Mouse (Mus musculus): Measurements from ENCODE around the gene Gabrr1. TPM values are rescaled to one million over a fixed set of nuclear protein-coding genes. Genes with fewer than 3 reads are reported as not detected.

The Gabrr1 gene
- total RNA-seq, 1 experiment: 0.89 TPM

DNA sequence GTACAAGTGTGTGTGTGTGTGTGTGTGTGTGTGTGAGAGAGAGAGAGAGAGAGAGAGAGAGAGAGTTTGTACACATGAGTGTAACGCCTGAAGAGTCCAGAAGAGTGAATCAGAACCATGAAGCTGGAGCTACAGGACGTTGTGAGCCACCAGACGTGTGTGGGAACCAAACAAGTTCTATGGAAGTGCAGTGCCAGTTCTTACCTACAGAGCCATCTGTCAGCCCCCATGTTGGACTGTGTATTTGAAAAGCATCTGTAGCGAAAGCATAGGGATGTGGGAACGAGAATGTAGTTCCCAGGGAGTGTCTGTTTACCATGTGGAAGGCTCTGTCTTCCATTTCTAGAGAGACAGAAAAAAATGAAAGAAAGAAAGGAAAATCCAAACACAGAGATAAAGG, 51.2 kb downstream of the Gabrr1 start:
- no peak overlapping the region for H3K4me3 ChIP-seq (ENCODE audit: insufficient read depth in 1 of 2, low read depth in 1 of 2, low read length in 2 of 2, poor library complexity in 1 of 2, severe bottlenecking in 1 of 2)
- H3K9me3 ChIP-seq (ENCODE audit: control insufficient read depth, insufficient read depth, low read depth, low read length): no peaks in the 10 kb centered on the region
- no peak overlapping the region for H3K9ac ChIP-seq (ENCODE audit: insufficient read depth, low read depth, low read length, poor library complexity, severe bottlenecking)
- H3K27ac ChIP-seq (ENCODE audit: insufficient read depth, low read depth, low read length, poor library complexity, severe bottlenecking): no peak overlapping the region
- no peaks in the 10 kb centered on the region; the same call in 1 of the 2 replicates for H3K36me3 ChIP-seq (ENCODE audit: control insufficient read depth, insufficient read depth, low read length, poor library complexity, severe bottlenecking)
- no peaks in the 10 kb centered on the region for H3K4me1 ChIP-seq (ENCODE audit: control insufficient read depth in 2 of 2, insufficient read depth in 2 of 2, low read length in 2 of 2, poor library complexity in 1 of 2)
- in situ Hi-C loops (cut with MboI; ENCODE audit: low sequenced_read_pairs in 2 of 2, unreplicated experiment in 2 of 2): no loop called here
- DNase-seq (ENCODE audit: low read depth, low spot score): no peak
- TF ChIP-seq HCFC1 (IDR thresholded peaks at IDR 0.05; ENCODE audit: borderline replicate concordance, insufficient read depth, low read length) (no peak), ZNF384 (IDR thresholded peaks at IDR 0.05; ENCODE audit: low read depth, low read length) (no peak), ZC3H11A (IDR thresholded peaks at IDR 0.05; ENCODE audit: borderline replicate concordance, low read depth, low read length) (no peak), CHD2 (IDR thresholded peaks at IDR 0.05; ENCODE audit: low read depth, low read length) (no peak), MAFK (IDR thresholded peaks at IDR 0.05; ENCODE audit: insufficient read depth, low read depth, low read length) (no peak)

DNA sequence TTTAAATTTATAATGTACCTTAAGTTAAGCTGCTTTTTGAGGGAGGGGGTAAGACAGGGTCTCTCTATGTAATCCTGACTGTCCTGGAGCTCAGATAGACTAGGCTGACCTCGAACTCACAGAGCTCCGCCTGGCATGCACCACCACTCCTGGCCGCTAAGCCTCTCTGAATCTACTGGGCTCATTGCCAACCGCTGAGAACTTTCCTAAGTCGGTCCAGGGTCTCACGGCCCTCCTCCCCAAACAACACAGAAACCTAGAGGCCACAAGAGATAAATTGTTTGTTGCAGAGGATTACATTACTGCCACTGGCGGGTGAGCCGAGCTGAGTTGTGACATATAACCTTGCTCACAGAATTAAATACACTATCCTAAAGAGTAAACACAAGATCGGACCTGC, 55.8 kb downstream of the Gabrr1 start:
- Histone ChIP-seq H3K9ac (ENCODE audit: insufficient read depth, low read depth, low read length, poor library complexity, severe bottlenecking) (no peak overlapping the region), H3K4me1 (ENCODE audit: control insufficient read depth in 2 of 2, insufficient read depth in 2 of 2, low read length in 2 of 2, poor library complexity in 1 of 2) (no peaks in the 10 kb centered on the region), H3K9me3 (ENCODE audit: control insufficient read depth, insufficient read depth, low read depth, low read length) (no peaks in the 10 kb centered on the region), H3K36me3 (ENCODE audit: control insufficient read depth, insufficient read depth, low read length, poor library complexity, severe bottlenecking) (no peaks in the 10 kb centered on the region; the same call in 1 of the 2 replicates), H3K4me3 (ENCODE audit: insufficient read depth in 1 of 2, low read depth in 1 of 2, low read length in 2 of 2, poor library complexity in 1 of 2, severe bottlenecking in 1 of 2) (peak overlapping the region; percentile 38 to 83; a peak in 3 of 4 replicates), H3K27ac (ENCODE audit: insufficient read depth, low read depth, low read length, poor library complexity, severe bottlenecking) (no peak overlapping the region)
- in situ Hi-C loops (cut with MboI; ENCODE audit: low sequenced_read_pairs in 2 of 2, unreplicated experiment in 2 of 2): no loop called here
- DNase-seq (ENCODE audit: low read depth, low spot score): peak; percentile 29
- TF ChIP-seq ZC3H11A (IDR thresholded peaks at IDR 0.05; ENCODE audit: borderline replicate concordance, low read depth, low read length): no peak
- TF ChIP-seq CHD2 (IDR thresholded peaks at IDR 0.05; ENCODE audit: low read depth, low read length): no peak
- no peak for TF ChIP-seq MAFK (IDR thresholded peaks at IDR 0.05; ENCODE audit: insufficient read depth, low read depth, low read length)
- no peak for TF ChIP-seq ZNF384 (IDR thresholded peaks at IDR 0.05; ENCODE audit: low read depth, low read length)
- TF ChIP-seq HCFC1 (IDR thresholded peaks at IDR 0.05; ENCODE audit: borderline replicate concordance, insufficient read depth, low read length): no peak

DNA sequence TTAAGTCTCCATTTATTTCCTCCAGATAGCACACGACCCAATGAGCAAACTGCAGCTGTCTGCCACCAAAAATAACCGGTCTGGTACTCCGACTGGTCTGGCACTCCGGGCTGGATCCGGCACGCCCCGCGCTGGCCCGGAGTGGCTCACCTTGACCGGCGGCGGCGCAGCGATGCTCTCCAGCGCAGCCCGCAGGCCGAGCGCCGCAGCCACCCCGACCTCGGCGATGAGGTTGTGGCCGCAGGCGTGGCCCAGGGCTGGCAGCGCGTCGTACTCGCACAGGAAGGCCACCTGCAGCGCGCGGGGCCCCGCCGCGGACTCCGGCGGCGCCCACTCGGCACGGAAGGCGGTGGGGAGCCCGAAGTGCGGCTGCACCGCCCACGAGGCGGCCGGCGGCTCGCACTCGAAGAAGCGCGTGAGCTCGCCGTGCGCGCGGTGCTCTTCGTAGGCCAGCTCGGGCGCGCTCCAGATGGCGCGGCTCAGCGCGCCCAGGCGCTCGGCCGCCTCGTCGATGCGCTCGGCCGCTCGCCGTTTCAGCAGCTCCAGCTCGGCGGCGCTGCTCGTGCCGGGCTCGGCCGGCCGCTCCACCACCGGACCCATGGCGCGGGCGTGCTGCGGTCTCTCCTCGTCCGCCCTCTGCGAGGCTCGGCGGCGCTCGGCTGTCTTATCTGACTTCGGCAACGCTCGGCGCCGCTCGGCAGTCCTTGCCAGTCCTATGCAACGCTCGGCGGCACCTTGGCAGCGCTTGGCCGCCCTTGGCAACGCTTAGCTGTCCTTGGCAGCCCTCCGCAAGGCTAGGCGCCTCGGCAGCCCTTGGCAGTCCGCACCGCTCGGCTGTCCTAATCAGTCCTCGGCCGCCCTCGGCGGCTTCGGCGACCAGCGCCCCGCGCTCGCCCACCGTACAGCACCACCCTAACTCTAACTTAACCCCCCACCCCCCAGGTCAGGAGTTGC, 56.7 kb downstream of the Gabrr1 start:
- Histone ChIP-seq H3K9me3 (ENCODE audit: control insufficient read depth, insufficient read depth, low read depth, low read length) (no peaks in the 10 kb centered on the region), H3K4me1 (ENCODE audit: control insufficient read depth in 2 of 2, insufficient read depth in 2 of 2, low read length in 2 of 2, poor library complexity in 1 of 2) (no peaks in the 10 kb centered on the region), H3K36me3 (ENCODE audit: control insufficient read depth, insufficient read depth, low read length, poor library complexity, severe bottlenecking) (no peaks in the 10 kb centered on the region; the same call in 1 of the 2 replicates), H3K27ac (ENCODE audit: insufficient read depth, low read depth, low read length, poor library complexity, severe bottlenecking) (peak overlapping the region; percentile 26; the same call in 1 of the 2 replicates), H3K4me3 (ENCODE audit: insufficient read depth in 1 of 2, low read depth in 1 of 2, low read length in 2 of 2, poor library complexity in 1 of 2, severe bottlenecking in 1 of 2) (peak overlapping the region; percentile 73 to 83), H3K9ac (ENCODE audit: insufficient read depth, low read depth, low read length, poor library complexity, severe bottlenecking) (peak overlapping the region; percentile 85)
- DNase-seq (ENCODE audit: low read depth, low spot score): peak; percentile 55
- TF ChIP-seq ZC3H11A (IDR thresholded peaks at IDR 0.05; ENCODE audit: borderline replicate concordance, low read depth, low read length) (no peak), CHD2 (IDR thresholded peaks at IDR 0.05; ENCODE audit: low read depth, low read length) (no peak), MAFK (IDR thresholded peaks at IDR 0.05; ENCODE audit: insufficient read depth, low read depth, low read length) (no peak), ZNF384 (IDR thresholded peaks at IDR 0.05; ENCODE audit: low read depth, low read length) (no peak), HCFC1 (IDR thresholded peaks at IDR 0.05; ENCODE audit: borderline replicate concordance, insufficient read depth, low read length) (no peak; the same call in 1 of the 2 replicates)
- in situ Hi-C loops (cut with MboI; ENCODE audit: low sequenced_read_pairs in 2 of 2, unreplicated experiment in 2 of 2): no loop called here

DNA sequence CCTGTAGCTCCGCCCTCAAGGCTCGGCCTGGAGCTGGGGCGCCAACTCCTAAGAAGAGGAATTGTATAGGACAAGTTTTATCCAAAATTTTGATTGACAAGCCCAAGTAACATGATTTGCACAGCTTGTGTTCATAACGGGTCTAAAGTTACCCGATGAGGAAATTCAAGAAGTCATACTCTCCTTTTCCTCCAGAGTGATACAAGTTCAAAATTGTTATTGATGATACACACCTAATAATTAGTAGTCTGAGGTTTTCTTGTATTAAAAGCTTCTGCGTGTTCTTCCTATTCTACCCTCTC, 57.4 kb downstream of the Gabrr1 start, which contains the start of gene Pm20d2:
Gene Pm20d2, minus strand, starts transcription at position 3 of the 302 bp plus-strand sequence.
- no peaks in the 10 kb centered on the region; the same call in 1 of the 2 replicates for H3K36me3 ChIP-seq (ENCODE audit: control insufficient read depth, insufficient read depth, low read length, poor library complexity, severe bottlenecking)
- in situ Hi-C loops (cut with MboI; ENCODE audit: low sequenced_read_pairs in 2 of 2, unreplicated experiment in 2 of 2): no loop called here
- peak within 1 kb of the TSS; percentile 85 for H3K9ac ChIP-seq (ENCODE audit: insufficient read depth, low read depth, low read length, poor library complexity, severe bottlenecking)
- peak within 1 kb of the TSS; percentile 73 to 83 for H3K4me3 ChIP-seq (ENCODE audit: insufficient read depth in 1 of 2, low read depth in 1 of 2, low read length in 2 of 2, poor library complexity in 1 of 2, severe bottlenecking in 1 of 2)
- DNase-seq (ENCODE audit: low read depth, low spot score): no peak
- peak within 1 kb of the TSS; percentile 26; the same call in 1 of the 2 replicates for H3K27ac ChIP-seq (ENCODE audit: insufficient read depth, low read depth, low read length, poor library complexity, severe bottlenecking)
- TF ChIP-seq ZNF384 (IDR thresholded peaks at IDR 0.05; ENCODE audit: low read depth, low read length) (no peak), CHD2 (IDR thresholded peaks at IDR 0.05; ENCODE audit: low read depth, low read length) (no peak), HCFC1 (IDR thresholded peaks at IDR 0.05; ENCODE audit: borderline replicate concordance, insufficient read depth, low read length) (no peak), ZC3H11A (IDR thresholded peaks at IDR 0.05; ENCODE audit: borderline replicate concordance, low read depth, low read length) (no peak), MAFK (IDR thresholded peaks at IDR 0.05; ENCODE audit: insufficient read depth, low read depth, low read length) (no peak)
- H3K4me1 ChIP-seq (ENCODE audit: control insufficient read depth in 2 of 2, insufficient read depth in 2 of 2, low read length in 2 of 2, poor library complexity in 1 of 2): no peaks in the 10 kb centered on the region
- H3K9me3 ChIP-seq (ENCODE audit: control insufficient read depth, insufficient read depth, low read depth, low read length): no peaks in the 10 kb centered on the region
